Mouse (Mus musculus) bone marrow macrophage, adult 2 months (primary cell): ENCODE data around the gene Stat2.

Experiments used
- CTCF ChIP-seq: IDR thresholded peaks from 2 replicates; pipeline ENCODE4 v1.5.1; 2012; ENCODE audit warnings: low read depth, mild to moderate bottlenecking, low read length, moderate library complexity
- POLR2A ChIP-seq: IDR thresholded peaks from 2 replicates; pipeline ENCODE4 v1.6.1; 2012; ENCODE audit warnings: mild to moderate bottlenecking, low read depth, low read length, borderline replicate concordance

- TF ChIP-seq CTCF: no peak
- TF ChIP-seq POLR2A: no peak
Observed at GRCm38 (mm10) chr10:128315578-128315977, 45.2 kb downstream of the Stat2 start.
